Mouse (Mus musculus) kidney, adult 18-20 months (tissue): ENCODE measurements around the gene Tnfrsf19.

Source experiments
- DNase-seq: peaks from one replicate; pipeline ENCODE4 v3.0.0; 2021

The Tnfrsf19 gene

DNA sequence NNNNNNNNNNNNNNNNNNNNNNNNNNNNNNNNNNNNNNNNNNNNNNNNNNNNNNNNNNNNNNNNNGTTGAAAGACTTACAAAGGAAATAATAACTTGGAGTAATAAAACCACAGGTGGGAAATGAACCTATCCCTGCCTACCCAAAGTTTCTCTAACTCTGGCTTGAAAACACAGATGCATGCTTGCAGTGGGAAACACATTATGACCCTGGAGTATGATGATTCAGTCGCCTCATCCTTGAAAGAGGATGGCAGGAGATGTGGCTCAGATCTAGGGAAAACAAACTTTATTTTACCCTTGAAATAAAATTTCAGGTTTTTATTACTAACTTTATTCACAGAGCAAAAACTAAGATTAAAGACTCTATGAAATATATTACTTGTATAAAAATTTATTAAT lies 26.4 kb downstream of the Tnfrsf19 start:
- no peak for DNase-seq

GRCm38 (mm10) chr14:61014544-61014943 lies 31.7 kb downstream of the Tnfrsf19 start:
- no peak for DNase-seq

GRCm38 (mm10) chr14:61012397-61012931 lies 33.8 kb downstream of the Tnfrsf19 start:
- peak; percentile 13 for DNase-seq

DNA sequence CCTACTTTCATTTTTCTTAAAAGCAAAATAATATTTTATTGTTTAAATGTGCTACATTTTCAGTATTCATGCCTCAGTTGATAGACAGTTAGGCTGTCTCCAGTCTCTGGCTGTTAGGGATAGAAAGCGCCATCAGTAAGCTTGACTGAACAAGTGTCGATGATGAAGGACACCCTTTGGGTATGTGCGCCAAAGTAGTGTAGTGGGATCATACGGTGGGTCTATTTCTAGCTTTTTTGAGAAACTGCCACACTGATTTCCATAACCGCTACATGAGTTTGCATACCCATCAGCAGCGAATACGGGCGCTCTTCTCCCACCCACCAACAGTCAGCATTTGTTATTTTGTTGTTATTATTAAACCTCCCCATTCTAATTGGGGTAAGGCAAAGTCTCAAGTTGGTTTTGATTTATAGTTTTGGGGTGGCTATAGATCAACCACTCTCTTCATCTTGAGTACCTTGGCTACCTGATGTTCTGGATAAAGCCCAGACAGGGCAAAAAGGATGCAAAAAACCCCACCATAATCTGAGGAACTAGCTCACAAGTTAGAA lies 34.6 kb downstream of the Tnfrsf19 start:
- no peak for DNase-seq

DNA sequence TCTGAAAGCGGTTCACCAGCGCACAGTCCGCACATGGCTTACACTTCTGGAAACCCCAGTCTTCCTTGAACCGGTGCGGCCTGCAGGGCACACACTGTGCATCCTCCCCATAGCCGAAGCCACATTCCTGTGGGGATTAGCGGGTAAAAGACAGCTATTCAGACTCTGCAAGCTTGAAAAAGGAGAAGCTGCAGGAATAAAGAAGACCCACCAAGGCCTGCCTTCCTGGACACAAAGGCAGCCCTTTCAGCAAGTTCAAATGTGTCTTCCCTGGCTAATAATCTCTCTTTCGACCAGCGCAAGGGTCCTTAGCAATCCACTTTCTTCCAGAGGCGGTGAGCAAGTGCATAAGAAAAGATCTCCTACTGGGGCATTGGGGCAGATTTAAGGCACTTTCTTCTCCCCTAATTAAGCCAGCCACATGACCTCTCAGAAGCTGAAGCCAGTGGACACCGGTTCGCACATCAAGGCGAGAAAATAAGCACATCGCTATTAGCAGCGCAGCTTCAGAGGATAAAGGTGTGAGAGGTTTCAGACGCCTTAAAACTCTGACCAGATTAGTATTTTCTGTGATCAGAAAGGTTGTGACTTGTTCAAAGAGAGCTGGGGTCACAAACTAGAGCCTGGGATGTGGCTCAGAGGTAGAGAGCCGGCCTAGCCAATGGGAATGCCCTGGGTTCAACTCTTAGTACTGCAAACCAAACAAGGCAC lies 41.0 kb downstream of the Tnfrsf19 start:
- DNase-seq: no peak

- no peak for DNase-seq
Measured at GRCm38 (mm10) chr14:61003676-61004075, 42.6 kb downstream of the Tnfrsf19 start.

GRCm38 (mm10) chr14:61000072-61000471 lies 46.2 kb downstream of the Tnfrsf19 start:
- DNase-seq: no peak

DNA sequence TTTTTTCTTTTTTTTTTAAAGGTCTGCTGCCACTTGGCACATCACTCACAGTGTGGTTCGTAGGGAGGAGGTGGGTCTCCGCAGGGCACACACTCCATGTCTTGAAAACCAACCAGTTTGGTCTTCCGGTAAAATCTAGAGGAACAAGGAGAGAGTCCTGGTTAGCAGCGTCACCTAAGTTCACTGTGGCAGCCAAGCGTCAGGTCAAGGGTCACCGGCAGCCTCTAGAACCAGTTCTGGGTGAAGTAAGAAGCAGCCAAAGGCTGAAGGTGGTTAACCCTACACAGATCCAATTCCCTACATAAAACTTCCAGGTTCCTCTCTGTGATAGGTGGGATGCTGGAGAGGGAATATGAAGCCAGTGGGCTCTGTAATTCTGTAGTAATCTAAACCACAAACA lies 49.7 kb downstream of the Tnfrsf19 start:
- no peak for DNase-seq

- DNase-seq: no peak
Measured at GRCm38 (mm10) chr14:60993506-60993905, 52.8 kb downstream of the Tnfrsf19 start.

DNA sequence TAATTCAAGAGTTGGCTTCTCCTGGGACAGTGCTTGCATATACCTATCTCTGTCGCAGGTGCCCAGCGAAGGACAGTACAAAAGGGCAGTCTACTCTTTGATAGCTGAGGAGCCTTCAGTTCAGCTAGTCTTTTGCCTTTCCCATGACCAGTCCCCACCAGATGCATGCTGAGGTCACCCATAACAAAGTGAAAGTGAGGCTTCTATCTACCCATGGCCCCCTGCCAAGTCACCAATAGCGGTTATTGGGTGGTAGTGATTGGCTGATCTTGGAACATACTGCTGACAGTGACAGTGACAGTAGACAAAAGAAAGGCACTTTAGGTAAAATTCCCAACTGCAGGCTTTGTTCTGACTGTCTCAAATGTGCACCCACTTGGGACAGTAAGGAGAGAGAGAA lies 53.2 kb downstream of the Tnfrsf19 start:
- no peak for DNase-seq

DNA sequence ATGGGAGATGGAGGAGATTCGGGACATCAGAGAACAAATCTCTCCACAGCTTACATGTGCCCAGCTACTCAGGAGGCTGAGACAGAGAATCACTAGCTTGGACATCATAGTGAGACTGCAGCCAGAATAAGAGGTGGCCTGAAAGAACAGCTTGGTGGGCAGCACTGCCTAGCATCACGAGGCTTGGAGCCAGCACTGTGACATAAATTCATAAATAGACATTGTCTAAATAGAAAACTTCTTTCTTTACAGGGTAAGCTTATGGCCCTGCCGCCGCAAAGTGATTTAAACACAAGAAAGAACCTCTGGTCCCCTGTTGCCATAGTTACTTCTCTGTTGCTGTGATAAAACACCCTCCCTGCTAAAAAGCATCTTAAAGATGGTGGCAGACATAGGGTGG lies 54.1 kb downstream of the Tnfrsf19 start:
- DNase-seq: no peak

DNA sequence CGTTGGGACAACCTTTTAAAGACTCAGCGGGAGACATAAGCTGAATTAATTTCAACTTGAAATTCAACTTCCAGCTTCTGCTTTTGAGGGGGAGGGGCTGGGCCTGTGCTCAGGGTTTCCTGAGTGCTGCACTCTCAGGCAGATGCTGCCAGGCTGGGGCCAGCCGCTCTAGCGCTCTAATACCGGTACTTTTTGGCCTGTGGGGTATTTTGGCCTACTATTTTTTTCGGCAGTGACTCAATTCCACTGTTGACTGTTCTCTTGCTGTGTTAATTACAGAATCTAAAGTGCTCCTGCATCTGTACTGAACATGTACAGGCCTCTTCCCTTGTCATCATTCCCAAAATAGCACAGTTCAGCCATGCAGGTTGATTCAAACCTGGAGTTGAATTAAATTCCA lies 58.1 kb downstream of the Tnfrsf19 start:
- DNase-seq: no peak

DNA sequence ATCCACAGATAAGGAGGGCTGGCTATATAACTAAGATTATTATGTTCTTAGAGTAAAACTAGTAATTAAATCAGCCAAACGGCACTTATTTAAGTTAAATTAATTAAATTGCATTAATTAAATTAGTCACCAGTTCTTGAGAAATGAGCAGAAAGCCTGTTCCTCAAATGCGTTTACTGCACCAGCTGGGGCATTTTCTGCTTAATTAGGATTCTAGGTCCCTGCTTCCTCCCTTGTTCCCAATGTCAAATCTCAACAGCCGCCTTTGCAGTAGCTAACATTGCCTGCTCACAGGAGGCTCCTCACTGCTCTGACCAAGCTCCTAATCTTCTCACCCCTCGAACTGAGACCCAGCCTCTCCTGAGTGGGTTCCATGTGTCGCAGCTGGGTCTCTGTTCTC lies 59.4 kb downstream of the Tnfrsf19 start:
- no peak for DNase-seq

- DNase-seq: no peak
Measured at GRCm38 (mm10) chr14:60985077-60985476, 61.2 kb downstream of the Tnfrsf19 start.

DNA sequence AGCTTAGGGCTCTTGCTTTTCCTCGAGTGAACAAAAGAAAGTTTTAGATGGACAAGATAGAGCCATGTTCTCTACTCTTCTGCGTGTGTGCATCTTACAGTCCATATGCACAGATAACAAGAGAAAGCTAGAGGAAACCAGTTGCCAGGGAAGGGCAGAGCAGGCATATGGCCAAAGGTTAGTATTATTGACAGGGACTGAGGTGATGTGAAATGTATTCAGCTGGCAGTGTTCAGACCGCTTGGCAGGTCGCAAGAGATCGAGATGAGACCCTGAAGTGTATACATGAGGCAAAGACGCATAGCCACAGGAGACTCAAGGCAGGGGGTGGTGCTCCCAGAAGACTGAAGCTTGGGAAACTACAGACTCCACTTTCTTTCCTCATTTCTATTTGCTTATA lies 62.0 kb downstream of the Tnfrsf19 start:
- DNase-seq: no peak

- no peak for DNase-seq
Measured at GRCm38 (mm10) chr14:60982126-60982525, 64.2 kb downstream of the Tnfrsf19 start.

DNA sequence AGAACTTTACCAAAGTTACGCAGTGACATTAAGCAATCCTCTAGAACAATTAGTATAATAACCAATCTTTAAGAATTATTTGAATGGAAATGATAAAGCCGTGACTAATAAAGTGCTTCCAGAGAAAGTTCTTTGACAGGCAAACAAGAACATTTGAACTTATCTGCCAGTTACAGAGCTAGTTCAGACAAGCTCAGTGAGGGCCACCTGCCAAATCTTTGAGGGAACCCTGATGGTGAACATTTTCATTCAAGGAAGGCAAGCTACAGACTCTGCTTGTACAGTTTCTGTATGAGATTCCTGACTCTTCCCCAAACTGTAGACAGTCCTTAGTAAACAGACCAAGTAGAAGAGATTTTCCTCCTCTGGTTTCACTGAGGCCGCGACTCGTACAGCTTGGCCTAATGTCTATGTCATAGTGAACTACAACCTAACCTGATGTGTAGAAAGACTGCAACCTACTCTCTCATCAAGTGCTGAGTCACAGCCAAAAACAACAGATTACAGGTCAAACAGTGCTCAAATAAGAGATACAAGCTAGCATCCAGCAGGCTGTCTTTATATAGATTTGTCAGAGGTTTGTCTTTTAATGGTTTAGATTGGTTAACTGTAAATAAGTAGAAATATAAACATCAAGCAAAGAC lies 65.9 kb downstream of the Tnfrsf19 start:
- no peak for DNase-seq

DNA sequence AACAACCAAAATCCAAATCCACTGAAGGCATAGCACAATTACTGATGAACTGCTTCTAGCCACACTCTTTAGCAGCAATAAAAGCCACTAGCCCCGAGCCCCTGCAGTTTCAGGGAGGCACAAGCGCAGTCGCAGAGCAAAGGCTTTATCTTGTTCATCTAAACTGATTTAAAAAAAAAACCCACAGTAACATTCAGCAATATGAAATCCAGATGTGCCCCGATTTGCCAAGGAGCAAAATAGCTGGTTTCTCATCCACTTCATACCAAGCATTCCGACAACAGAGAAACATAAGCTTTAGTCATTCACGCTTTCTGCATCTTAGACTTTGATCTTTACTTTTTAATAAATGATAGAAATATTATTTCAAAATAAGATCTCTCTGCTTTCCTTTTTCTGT lies 68.2 kb downstream of the Tnfrsf19 start:
- no peak for DNase-seq

- DNase-seq: no peak
Measured at GRCm38 (mm10) chr14:60976231-60976630, 70.1 kb downstream of the Tnfrsf19 start.

GRCm38 (mm10) chr14:60975736-60976135 lies 70.6 kb downstream of the Tnfrsf19 start:
- DNase-seq: no peak

DNA sequence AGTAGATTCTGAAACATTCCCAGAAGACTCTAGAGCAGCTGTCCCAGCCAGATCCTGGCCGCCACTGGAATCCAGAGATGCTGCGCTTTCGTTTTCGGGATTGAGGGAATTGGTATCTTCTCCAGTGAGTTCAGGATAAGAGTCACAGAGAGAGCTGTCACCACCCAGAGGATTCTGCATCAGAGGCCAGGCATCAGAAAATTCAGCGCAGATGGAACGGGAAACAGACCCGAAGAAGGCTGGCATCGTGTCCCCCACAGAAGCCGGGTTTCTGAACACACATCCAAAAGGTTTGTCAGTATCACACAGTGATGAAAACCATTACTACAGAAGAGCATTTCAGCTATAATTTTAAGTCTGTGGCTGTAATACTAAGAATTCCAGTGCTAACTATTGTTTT lies 75.3 kb downstream of the Tnfrsf19 start:
- DNase-seq: no peak

DNA sequence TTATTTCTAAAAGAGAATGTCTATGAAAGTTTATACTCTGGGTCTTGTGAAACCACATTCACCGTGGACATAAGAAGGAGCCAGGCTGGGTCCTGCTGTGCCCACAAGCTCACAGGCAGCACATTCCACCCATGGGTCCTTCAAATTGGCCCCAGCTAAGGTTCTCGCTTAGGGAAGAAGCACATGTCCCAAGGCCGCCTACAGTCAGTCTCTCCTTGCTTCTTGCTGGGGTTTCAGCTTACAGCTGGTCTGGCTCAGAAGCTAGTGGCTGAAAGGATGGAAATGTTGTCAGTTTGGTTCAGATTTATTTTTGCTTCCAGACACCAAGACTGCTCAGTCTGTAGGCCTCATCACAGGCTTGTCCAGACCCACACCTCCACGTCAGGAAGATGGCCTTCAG lies 80.2 kb downstream of the Tnfrsf19 start:
- no peak for DNase-seq

GRCm38 (mm10) chr14:60964016-60964810 lies 82.1 kb downstream of the Tnfrsf19 start:
- no peak for DNase-seq
